ENCODE assay signal across 10 mouse cellular contexts in genomic region chr11:50559108-50559507, GRCm38 (mm10). TPM values are rescaled to one million over a fixed set of nuclear protein-coding genes. Genes with fewer than 3 reads are reported as not detected.
DNase-seq lines count a peak whose midpoint lies in the region; ATAC-seq lines count a peak whose summit lies in the region.
"Had no signal": no experiment of that assay in that cellular context is flagged by ENCODE, and none has a peak within 500 bp of the region (broad histone marks: within the 10 kb centered on the region; RNA-seq: fewer than 3 reads in every experiment).

No protein-coding gene starts in this region.

- H3K27me3 ChIP-seq in heart, embryonic 10.5 days (ENCODE audit: insufficient read depth, poor library complexity, severe bottlenecking) = no peaks in the 10 kb centered on the region
- H3K27me3 ChIP-seq: embryonic facial prominence, embryonic 12.5 days had no signal

- no peak overlapping the region for H3K4me3 ChIP-seq in heart, embryonic 10.5 days
- H3K4me3 ChIP-seq: embryonic facial prominence, embryonic 12.5 days had no signal

- no peaks in the 10 kb centered on the region for H3K9me3 ChIP-seq in heart, embryonic 10.5 days
- H3K9me3 ChIP-seq: embryonic facial prominence, embryonic 12.5 days had no signal

- no peak overlapping the region for H3K27ac ChIP-seq in heart, embryonic 10.5 days
- H3K27ac ChIP-seq: embryonic facial prominence, embryonic 12.5 days; macrophage had no signal

- no peaks in the 10 kb centered on the region for H3K36me3 ChIP-seq in heart, embryonic 10.5 days
- H3K36me3 ChIP-seq: embryonic facial prominence, embryonic 12.5 days had no signal

- DNase-seq in heart, adult 8-10 months (ENCODE audit: low spot score) = peak; percentile 49
- DNase-seq in heart, embryonic 10.5 days (ENCODE audit: low spot score) = no peak
- DNase-seq in CD4-positive helper T cell, adult 2 months (ENCODE audit: low read depth, low spot score) = peak; percentile 15
- peak; percentile 8 for DNase-seq in c-Kit-positive CD71-negative TER-119-negative erythroid progenitor cells, embryonic 14.5 days (ENCODE audit: low read depth)
- DNase-seq in kidney, postnatal 14 days = peak; percentile 23
- no peak for DNase-seq in urinary bladder, postnatal 4 days (ENCODE audit: low spot score in 2 of 2)
- no peak for DNase-seq in right cerebral cortex, postnatal 14 days

- WGBS in heart, embryonic 10.5 days = 28% methylated on average over 4 of the region's 4 CpGs

- ATAC-seq in monocyte, adult 5-6 weeks (replicated peaks; ENCODE audit: insufficient number of reproducible peaks, low FRiP score, low TSS enrichment, poor library complexity, severe bottlenecking) = no peak

- no peaks in the 10 kb centered on the region for H3K4me1 ChIP-seq in heart, embryonic 10.5 days
- H3K4me1 ChIP-seq: embryonic facial prominence, embryonic 12.5 days had no signal

RNA-seq across cellular contexts. Expression of gene Adamts2, which starts 42.8 kb away (rescaled TPM):
- 1 to 10 TPM; 6.1 to 7.1 (median 6.8) TPM for total RNA-seq in heart, adult 8-10 months (2022)
- polyA plus RNA-seq in heart, embryonic 10.5 days (2016; fragmentation: Nextera tagmentation; extraction: Ambion mirVana) = 1.4 and 3.9 TPM in 2 replicates
- total RNA-seq in monocyte, adult 5-6 weeks (2017) = 0.11 TPM in 1 of 3 replicates, not detected in the others
- polyA plus RNA-seq: macrophage had no signal

Comparison
In these comparisons a context has a peak if more than half of its experiments do, and no peak if none do; other contexts are left out.
1. DNase-seq: peak in heart, adult 8-10 months (single experiment), CD4-positive helper T cell, adult 2 months (single experiment), c-Kit-positive CD71-negative TER-119-negative erythroid progenitor cells, embryonic 14.5 days (single experiment) and kidney, postnatal 14 days (single experiment); none in heart, embryonic 10.5 days (single experiment), urinary bladder, postnatal 4 days (0 of 2) and right cerebral cortex, postnatal 14 days (single experiment).